Mouse (Mus musculus) liver, adult 2 months (tissue): Measurements from ENCODE around the gene Scaf4. TPM values are rescaled to one million over a fixed set of nuclear protein-coding genes. Genes with fewer than 3 reads are reported as not detected.

ENCODE experiments used
- DNase-seq: peaks from one replicate; pipeline ENCODE4 v3.0.0-alpha.2; 2011; ENCODE audit warnings: low read depth, low spot score; ENCODE audit errors: extremely low read depth
- H3K27ac ChIP-seq: fragments of 200-500 bp; replicated peaks from 2 replicates; pipeline ENCODE4 v1.5.1; 2012; ENCODE audit warnings: low read depth, mild to moderate bottlenecking, control low read depth, inconsistent platforms, low read length; ENCODE audit not compliant: insufficient read depth
- H3K27me3 ChIP-seq: fragments of 200-500 bp; 2 replicates; pipeline ENCODE4 v1.6.1; 2012; ENCODE audit warnings: mild to moderate bottlenecking, moderate library complexity, low read length, inconsistent platforms; ENCODE audit not compliant: control insufficient read depth, insufficient read depth
- H3K36me3 ChIP-seq: fragments of 200-500 bp; 2 replicates; pipeline ENCODE4 v1.6.1; 2012; ENCODE audit warnings: low read length, inconsistent platforms; ENCODE audit not compliant: control insufficient read depth, insufficient read depth
- H3K4me1 ChIP-seq: fragments of 200-500 bp; 2 replicates; pipeline ENCODE4 v1.6.1; 2011; ENCODE audit warnings: low read length; ENCODE audit not compliant: control insufficient read depth, insufficient read depth
- H3K4me3 ChIP-seq: fragments of 200-500 bp; 2 replicates; pipeline ENCODE4 v1.5.1; 2011; ENCODE audit warnings: low read depth, mild to moderate bottlenecking, control low read depth, low read length, moderate library complexity; ENCODE audit not compliant: insufficient read depth
- H3K79me2 ChIP-seq: fragments of 200-500 bp; 2 replicates; pipeline ENCODE4 v1.6.1; 2012; ENCODE audit warnings: inconsistent platforms, mild to moderate bottlenecking, low read length, moderate library complexity; ENCODE audit not compliant: control insufficient read depth, insufficient read depth
- H3K9ac ChIP-seq: fragments of 200-500 bp; 2 replicates; pipeline ENCODE4 v1.6.1; 2012; ENCODE audit warnings: low read depth, mild to moderate bottlenecking, control low read depth, inconsistent platforms, low read length
- CTCF ChIP-seq: fragments of 200-500 bp; IDR thresholded peaks from 2 replicates; pipeline ENCODE4 v1.5.1; 2011; ENCODE audit warnings: low read depth, low read length, control low read depth
- POLR2A ChIP-seq: fragments of 200-500 bp; IDR thresholded peaks from 2 replicates; pipeline ENCODE4 v1.6.1; 2011; ENCODE audit warnings: low read length, control low read depth; ENCODE audit not compliant: insufficient read depth; ENCODE audit errors: extremely low read depth
- WGBS: fragments of 180-500 bp; shearing (Covaris S2); methylation state at CpG from one replicate; pipeline ENCODE4 v1.1.7; 2018; 5-methylcytosine and 5-hydroxymethylcytosine counted together
- polyA plus RNA-seq: library from polyadenylated mRNA; depleted of rRNA; stranded (reverse); fragments of >200 nt; gene quantifications from 2 replicates; pipeline ENCODE4 v1.2.3, GENCODE M21; 2012
- total RNA-seq: library from RNA; depleted of rRNA; stranded (reverse); fragments of >200 nt; gene quantifications from 2 replicates; pipeline ENCODE4 v1.2.3, GENCODE M21; 2014

The Scaf4 gene
- total and polyA plus RNA-seq, 2 experiments = 8.2 to 20.9 TPM

GRCm38 (mm10) chr16:90298426-90299300 lies 14.4 kb upstream of the Scaf4 start:
- Histone ChIP-seq H3K27ac (no peak overlapping the region), H3K36me3 (no peaks in the 10 kb centered on the region), H3K4me3 (no peak overlapping the region), H3K27me3 (no peaks in the 10 kb centered on the region), H3K4me1 (peaks cover 2% of the 10 kb centered on the region), H3K9ac (no peak overlapping the region), H3K79me2 (no peaks in the 10 kb centered on the region)
- 24% methylated on average over 21 of the region's 21 CpGs for WGBS
- TF ChIP-seq CTCF (no peak), POLR2A (no peak)
- DNase-seq = no peak

DNA sequence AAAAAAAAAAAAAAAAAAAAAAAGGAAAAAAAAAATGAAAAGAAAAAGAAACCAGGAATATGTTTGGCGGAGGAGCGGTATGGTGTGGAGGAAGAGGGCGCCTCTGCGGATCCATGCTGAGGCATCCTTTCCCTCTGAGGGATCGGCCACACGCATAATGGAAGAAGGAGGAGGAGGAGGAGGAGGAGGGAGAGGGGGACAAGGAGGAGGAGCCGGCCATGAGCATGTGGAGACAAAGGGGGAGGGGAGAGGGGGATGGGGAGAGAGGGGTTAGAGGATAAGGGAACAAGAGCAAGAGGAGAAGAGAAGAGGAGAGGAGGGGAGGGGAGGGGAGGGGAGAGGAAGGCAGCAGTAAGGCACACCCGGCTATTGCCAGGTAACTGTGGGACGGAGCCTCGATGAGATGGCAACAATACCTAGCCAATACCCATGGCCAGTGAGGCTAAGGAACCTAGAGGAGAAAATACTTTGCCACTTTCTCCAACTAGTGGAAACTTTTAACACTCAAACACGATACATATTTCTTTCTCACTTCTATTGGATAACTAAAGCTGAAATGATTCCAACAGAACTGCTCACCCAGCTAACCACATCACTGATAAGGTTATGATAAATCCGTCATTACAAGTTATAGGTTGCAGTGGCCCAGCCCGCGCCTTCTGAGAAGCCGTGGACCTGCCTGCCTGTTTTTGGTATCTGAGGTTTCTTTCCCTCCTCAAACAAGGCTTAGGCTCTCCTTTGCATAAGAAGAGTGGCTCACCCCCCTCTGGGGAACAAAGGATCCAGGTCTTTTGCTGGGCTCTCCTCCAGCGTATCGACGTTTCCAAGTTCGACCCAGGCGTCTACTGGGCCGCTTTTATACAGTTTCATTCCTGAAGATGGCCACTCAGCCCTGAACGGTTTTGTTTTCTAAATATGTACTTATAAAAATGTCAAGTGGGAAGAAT lies 13.4 kb upstream of the Scaf4 start:
- no peaks in the 10 kb centered on the region for H3K79me2 ChIP-seq
- peaks cover 2% of the 10 kb centered on the region for H3K4me1 ChIP-seq
- DNase-seq = no peak
- no peaks in the 10 kb centered on the region for H3K27me3 ChIP-seq
- TF ChIP-seq POLR2A = no peak
- TF ChIP-seq CTCF = no peak
- no peak overlapping the region for H3K27ac ChIP-seq
- no peak overlapping the region for H3K4me3 ChIP-seq
- WGBS = 43% methylated on average over 21 of the region's 22 CpGs
- H3K36me3 ChIP-seq = no peaks in the 10 kb centered on the region
- no peak overlapping the region for H3K9ac ChIP-seq

GRCm38 (mm10) chr16:90291675-90292074 lies 7.4 kb upstream of the Scaf4 start:
- Histone ChIP-seq H3K4me1 (no peaks in the 10 kb centered on the region), H3K36me3 (no peaks in the 10 kb centered on the region), H3K79me2 (no peaks in the 10 kb centered on the region), H3K4me3 (no peak overlapping the region), H3K9ac (no peak overlapping the region), H3K27me3 (no peaks in the 10 kb centered on the region), H3K27ac (no peak overlapping the region)
- DNase-seq = no peak
- 59% methylated on average over 6 of the region's 6 CpGs for WGBS
- TF ChIP-seq CTCF (no peak), POLR2A (no peak)

GRCm38 (mm10) chr16:90290962-90291361 lies 6.7 kb upstream of the Scaf4 start:
- 46% methylated on average over 9 of the region's 9 CpGs for WGBS
- no peak overlapping the region for H3K4me3 ChIP-seq
- no peak for DNase-seq
- H3K4me1 ChIP-seq = no peaks in the 10 kb centered on the region
- H3K79me2 ChIP-seq = no peaks in the 10 kb centered on the region
- no peak overlapping the region for H3K27ac ChIP-seq
- H3K27me3 ChIP-seq = no peaks in the 10 kb centered on the region
- H3K9ac ChIP-seq = no peak overlapping the region
- no peaks in the 10 kb centered on the region for H3K36me3 ChIP-seq
- no peak for TF ChIP-seq CTCF
- TF ChIP-seq POLR2A = no peak

GRCm38 (mm10) chr16:90284916-90285315 lies 613 bp upstream of the Scaf4 start:
- H3K4me1 ChIP-seq = peaks cover 23% of the 10 kb centered on the region
- 10% methylated on average over 15 of the region's 15 CpGs for WGBS
- H3K4me3 ChIP-seq = peak overlapping the region; percentile 79
- H3K27me3 ChIP-seq = no peaks in the 10 kb centered on the region
- H3K36me3 ChIP-seq = no peaks in the 10 kb centered on the region
- H3K79me2 ChIP-seq = peaks cover 22% of the 10 kb centered on the region
- DNase-seq = no peak
- H3K27ac ChIP-seq = peak overlapping the region; percentile 57
- no peak for TF ChIP-seq POLR2A
- peak overlapping the region; percentile 85 for H3K9ac ChIP-seq
